Mouse (Mus musculus) lung, postnatal 0 days (tissue): Measurements from ENCODE around the gene Mrpl23. TPM values are rescaled to one million over a fixed set of nuclear protein-coding genes. Genes with fewer than 3 reads are reported as not detected.

Source experiments
- ATAC-seq: fragments of 200-750 bp; cut with Nextera tagmentation; 2 replicates; pipeline ENCODE4 v1.8.0; 2017; ENCODE audit warnings: moderate library complexity
- DNase-seq: peaks from one replicate; pipeline ENCODE4 v3.0.0-alpha.2; 2016; ENCODE audit warnings: low spot score
- H3K27ac ChIP-seq: fragments of 300-500 bp; sonication (generic); 2 replicates; pipeline ENCODE4 v1.5.1; 2014; ENCODE audit warnings: antibody characterized with exemption, mild to moderate bottlenecking, low read length, mixed read lengths
- H3K27me3 ChIP-seq: fragments of 300-500 bp; sonication (generic); replicated peaks from 2 replicates; pipeline ENCODE4 v1.6.1; 2014; ENCODE audit warnings: low read length, mixed read lengths; ENCODE audit not compliant: insufficient read depth
- H3K36me3 ChIP-seq: fragments of 300-500 bp; sonication (generic); 2 replicates; pipeline ENCODE4 v1.6.1; 2014; ENCODE audit warnings: low read length, mixed read lengths; ENCODE audit not compliant: insufficient read depth
- H3K4me1 ChIP-seq: fragments of 300-500 bp; sonication (generic); 2 replicates; pipeline ENCODE4 v1.6.1; 2014; ENCODE audit warnings: antibody characterized with exemption, low read depth, low read length, mixed read lengths; ENCODE audit not compliant: insufficient read depth
- H3K4me2 ChIP-seq: fragments of 300-500 bp; sonication (generic); replicated peaks from 2 replicates; pipeline ENCODE4 v1.6.1; 2014; ENCODE audit warnings: low read depth, mild to moderate bottlenecking, low read length, moderate library complexity, mixed read lengths
- H3K4me3 ChIP-seq: fragments of 300-500 bp; sonication (generic); 2 replicates; pipeline ENCODE4 v1.5.1; 2014; ENCODE audit warnings: low read depth, low read length
- H3K9ac ChIP-seq: fragments of 300-500 bp; sonication (generic); replicated peaks from 2 replicates; pipeline ENCODE4 v1.6.1; 2014; ENCODE audit warnings: low read depth, mild to moderate bottlenecking
- H3K9me3 ChIP-seq: fragments of 300-500 bp; sonication (generic); 2 replicates; pipeline ENCODE4 v1.6.1; 2016; ENCODE audit warnings: low read length, mixed read lengths
- CTCF ChIP-seq: IDR thresholded peaks from 2 replicates; pipeline ENCODE4 v1.5.1; 2016; ENCODE audit warnings: antibody characterized with exemption, mild to moderate bottlenecking
- EP300 ChIP-seq: IDR thresholded peaks from 2 replicates; pipeline ENCODE4 v1.6.1; 2016; ENCODE audit warnings: antibody characterized with exemption, mild to moderate bottlenecking, control low read depth
- WGBS: fragments of 180-500 bp; shearing (Covaris S2); extraction: QIAGEN DNeasy Blood & Tissue Kit; methylation state at CpG from one replicate; pipeline ENCODE4 v1.1.7; 2014; 5-methylcytosine and 5-hydroxymethylcytosine counted together
- polyA plus RNA-seq: library from polyadenylated mRNA; unstranded; fragments of >200 nt; fragmentation: Nextera tagmentation; extraction: Ambion mirVana; gene quantifications from 2 replicates; pipeline ENCODE4 v1.2.1, GENCODE M21; 2015

The Mrpl23 gene
- polyA plus RNA-seq, 1 experiment from 2014 or later = 15.7 TPM

DNA sequence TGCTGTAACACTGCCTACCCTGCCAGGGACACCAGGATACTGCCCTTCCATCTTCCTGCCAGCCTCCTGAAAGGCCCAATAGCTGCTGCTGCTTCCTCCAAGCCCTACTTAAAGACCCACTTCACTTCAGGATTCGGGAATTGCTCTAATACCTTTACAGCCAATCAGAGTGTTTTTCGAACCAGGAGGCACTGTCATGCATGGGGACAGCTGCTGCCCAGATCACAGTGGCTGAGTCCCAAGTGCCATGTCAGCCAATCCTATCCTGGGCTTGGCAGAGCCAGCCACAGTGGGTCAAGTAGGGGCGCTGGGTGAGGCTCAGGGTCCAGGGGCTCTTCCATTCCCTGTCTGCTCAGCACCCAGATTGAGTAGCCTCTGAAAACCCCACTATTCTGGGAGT, 36.3 kb upstream of the Mrpl23 start:
- Histone ChIP-seq H3K9ac (no peak overlapping the region), H3K27me3 (no peaks in the 10 kb centered on the region), H3K27ac (no peak overlapping the region), H3K9me3 (no peaks in the 10 kb centered on the region), H3K4me2 (no peak overlapping the region), H3K36me3 (no peaks in the 10 kb centered on the region), H3K4me1 (no peaks in the 10 kb centered on the region), H3K4me3 (no peak overlapping the region)
- no peak for DNase-seq
- 84% methylated on average over 3 of the region's 3 CpGs for WGBS
- no peak for TF ChIP-seq CTCF
- no peak for TF ChIP-seq EP300
- no peak for ATAC-seq

DNA sequence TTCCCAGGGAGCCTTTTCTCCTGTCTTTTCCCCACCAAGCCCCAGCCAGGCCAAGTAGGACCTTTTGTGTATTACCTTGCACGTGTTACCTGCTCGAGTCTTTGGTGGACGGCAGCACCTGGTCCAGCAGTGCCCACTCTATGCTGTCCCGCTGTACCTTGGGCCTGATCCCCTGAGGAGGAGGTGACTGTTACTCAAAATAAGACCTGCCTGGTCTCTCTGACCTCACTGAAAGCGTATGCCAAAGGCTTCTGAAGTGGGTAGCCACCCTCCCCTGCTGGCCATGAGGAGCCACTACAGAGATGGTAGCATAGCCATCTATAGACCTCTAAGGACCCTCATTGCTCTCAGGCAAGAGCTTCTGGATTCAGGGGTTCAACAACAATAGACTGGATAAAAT, 35.7 kb upstream of the Mrpl23 start:
- H3K4me1 ChIP-seq = no peaks in the 10 kb centered on the region
- H3K4me3 ChIP-seq = no peak overlapping the region
- no peak for DNase-seq
- H3K36me3 ChIP-seq = no peaks in the 10 kb centered on the region
- peak; percentile 20; the same call in 1 of the 2 replicates for ATAC-seq
- H3K27ac ChIP-seq = no peak overlapping the region
- WGBS = 81% methylated on average over 5 of the region's 5 CpGs
- H3K9ac ChIP-seq = no peak overlapping the region
- no peaks in the 10 kb centered on the region for H3K27me3 ChIP-seq
- H3K9me3 ChIP-seq = no peaks in the 10 kb centered on the region
- TF ChIP-seq CTCF = peak; percentile 62
- no peak for TF ChIP-seq EP300
- H3K4me2 ChIP-seq = no peak overlapping the region

DNA sequence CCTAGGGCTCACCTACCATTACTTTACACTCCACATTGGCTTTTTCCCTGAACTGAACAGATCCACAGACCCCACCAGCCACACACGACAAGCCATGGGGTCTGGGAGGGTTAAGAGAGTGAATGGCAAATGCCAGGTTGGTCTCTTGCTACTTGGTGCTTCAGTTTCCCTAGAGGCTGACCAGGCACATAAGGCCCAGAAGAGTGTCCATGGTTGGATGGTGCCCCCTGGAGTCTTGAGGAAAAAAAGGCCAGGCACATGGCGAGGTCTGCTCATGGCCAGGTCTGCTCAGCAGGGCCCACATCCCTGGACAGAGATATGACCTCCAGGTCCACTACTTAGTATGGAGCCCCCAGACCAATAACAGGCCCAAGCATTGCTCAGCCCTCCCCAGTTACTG, 34.7 kb upstream of the Mrpl23 start:
- Histone ChIP-seq H3K36me3 (no peaks in the 10 kb centered on the region), H3K27me3 (no peaks in the 10 kb centered on the region), H3K9ac (no peak overlapping the region), H3K4me1 (no peaks in the 10 kb centered on the region), H3K27ac (no peak overlapping the region), H3K9me3 (no peaks in the 10 kb centered on the region), H3K4me2 (no peak overlapping the region), H3K4me3 (no peak overlapping the region)
- WGBS = 86% methylated on average over 2 of the region's 2 CpGs
- ATAC-seq (peak; percentile 67), DNase-seq (peak; percentile 54)
- peak; percentile 76 for TF ChIP-seq CTCF
- TF ChIP-seq EP300 = no peak

- no peaks in the 10 kb centered on the region for H3K9me3 ChIP-seq
- TF ChIP-seq EP300 (no peak), CTCF (no peak)
- no peak for DNase-seq
- H3K27ac ChIP-seq = no peak within 1 kb of the TSS
- H3K9ac ChIP-seq = no peak within 1 kb of the TSS
- H3K4me3 ChIP-seq = no peak within 1 kb of the TSS
- H3K27me3 ChIP-seq = no peaks in the 10 kb centered on the region
- WGBS = 80% methylated on average over 2 of the region's 2 CpGs
- ATAC-seq = no peak
- no peaks in the 10 kb centered on the region for H3K36me3 ChIP-seq
- no peak within 1 kb of the TSS for H3K4me2 ChIP-seq
- no peaks in the 10 kb centered on the region for H3K4me1 ChIP-seq
Observed at GRCm38 (mm10) chr7:142498575-142498974, 33.9 kb upstream of the Mrpl23 start, which contains the start of gene Tnnt3. Gene Tnnt3, plus strand, starts transcription at chr7:142498836.

DNA sequence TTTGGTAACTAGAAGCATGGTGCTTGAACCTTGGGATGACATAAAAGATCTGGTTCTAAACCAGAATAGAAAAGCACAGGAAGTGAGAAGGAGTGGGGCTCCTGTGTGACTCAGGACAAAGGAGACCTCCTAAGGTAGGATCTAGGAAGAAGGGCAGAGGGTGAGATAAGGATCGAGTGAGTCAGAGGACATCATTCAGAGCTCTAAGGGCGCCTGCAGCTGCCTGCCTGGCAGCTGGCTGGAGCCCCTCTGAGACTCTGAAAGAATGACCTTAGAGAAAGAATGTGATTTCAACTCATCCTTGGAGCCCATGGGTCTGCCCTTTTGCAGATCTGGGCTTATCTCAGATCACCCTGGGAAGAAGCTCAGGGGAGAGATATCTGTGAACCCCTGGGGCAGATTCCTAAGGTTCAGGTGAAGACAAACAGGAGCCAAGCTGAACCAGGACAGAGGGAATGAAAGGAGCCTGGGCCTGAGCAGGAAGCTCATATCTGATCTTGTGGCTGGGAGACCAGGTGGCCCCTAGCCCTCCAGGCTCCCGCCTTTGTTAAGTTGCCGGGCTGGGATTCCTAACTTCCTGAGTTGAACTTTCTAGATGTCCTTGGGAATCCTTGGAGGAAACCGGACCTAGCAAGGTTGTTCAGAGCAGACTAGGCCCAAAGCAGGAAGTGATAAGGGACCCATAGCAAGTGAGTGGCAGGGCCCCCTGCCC, 33.3 kb upstream of the Mrpl23 start:
- DNase-seq (no peak), ATAC-seq (no peak)
- Histone ChIP-seq H3K36me3 (no peaks in the 10 kb centered on the region), H3K4me3 (no peak overlapping the region), H3K4me1 (no peaks in the 10 kb centered on the region), H3K27me3 (no peaks in the 10 kb centered on the region), H3K4me2 (no peak overlapping the region), H3K27ac (no peak overlapping the region), H3K9me3 (no peaks in the 10 kb centered on the region), H3K9ac (no peak overlapping the region)
- WGBS = 44% methylated on average over 5 of the region's 5 CpGs
- no peak for TF ChIP-seq CTCF
- TF ChIP-seq EP300 = no peak

GRCm38 (mm10) chr7:142500032-142500431, 32.5 kb upstream of the Mrpl23 start:
- no peaks in the 10 kb centered on the region for H3K36me3 ChIP-seq
- no peaks in the 10 kb centered on the region for H3K27me3 ChIP-seq
- ATAC-seq = no peak
- H3K4me3 ChIP-seq = no peak overlapping the region
- no peaks in the 10 kb centered on the region for H3K4me1 ChIP-seq
- H3K27ac ChIP-seq = no peak overlapping the region
- TF ChIP-seq CTCF = no peak
- TF ChIP-seq EP300 = no peak
- H3K9ac ChIP-seq = no peak overlapping the region
- 71% methylated on average over 1 of the region's 1 CpGs for WGBS
- H3K4me2 ChIP-seq = no peak overlapping the region
- DNase-seq = no peak
- no peaks in the 10 kb centered on the region for H3K9me3 ChIP-seq
